Mouse (Mus musculus): ENCODE data around the gene Abhd2. TPM values are rescaled to one million over a fixed set of nuclear protein-coding genes. Genes with fewer than 3 reads are reported as not detected.

The Abhd2 gene
- polyA plus RNA-seq, 1 experiment from 2014 or later = 13.2 TPM

DNA sequence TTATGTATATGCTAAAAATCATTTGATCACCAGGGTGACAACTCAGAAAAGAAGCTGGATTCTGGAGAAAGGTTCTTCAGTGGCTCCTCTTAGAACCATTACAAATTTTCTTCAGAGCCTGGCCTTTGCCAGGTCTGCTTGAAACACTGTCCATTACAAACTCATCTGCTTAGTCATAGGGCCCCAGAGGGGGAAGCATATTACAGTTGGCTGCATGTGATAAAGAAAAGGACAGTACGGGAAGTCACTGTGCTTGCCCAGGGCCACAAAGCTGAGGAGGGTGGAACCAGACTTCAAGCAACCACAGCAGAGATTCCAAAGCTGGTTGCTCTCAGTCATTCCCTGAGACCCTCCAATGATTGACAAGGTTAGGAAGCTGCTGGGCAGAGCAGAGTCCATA lies 3.1 kb upstream of the Abhd2 start:
- no peak overlapping the region for H3K27ac ChIP-seq (ENCODE audit: low read depth, low read length)
- H3K27me3 ChIP-seq (ENCODE audit: control insufficient read depth, insufficient read depth, low read length) = no peaks in the 10 kb centered on the region
- no peak overlapping the region for H3K4me3 ChIP-seq (ENCODE audit: low read depth, low read length)
- H3K9ac ChIP-seq (ENCODE audit: low read length) = no peak overlapping the region
- WGBS = 83% methylated on average over 1 of the region's 1 CpGs
- DNase-seq (ENCODE audit: low spot score) (no peak), ATAC-seq (replicated peaks; ENCODE audit: low FRiP score) (no peak)
- H3K36me3 ChIP-seq (ENCODE audit: control insufficient read depth, insufficient read depth, low read length) = no peaks in the 10 kb centered on the region
- H3K4me1 ChIP-seq (replicated peaks; ENCODE audit: control insufficient read depth, insufficient read depth, low read length) = peaks cover 7% of the 10 kb centered on the region; the same call in 1 of the 2 replicates
- H3K9me3 ChIP-seq (ENCODE audit: control insufficient read depth, low read length) = no peaks in the 10 kb centered on the region
- no peak overlapping the region for H3K4me2 ChIP-seq (ENCODE audit: low read depth, low read length, severe bottlenecking)

DNA sequence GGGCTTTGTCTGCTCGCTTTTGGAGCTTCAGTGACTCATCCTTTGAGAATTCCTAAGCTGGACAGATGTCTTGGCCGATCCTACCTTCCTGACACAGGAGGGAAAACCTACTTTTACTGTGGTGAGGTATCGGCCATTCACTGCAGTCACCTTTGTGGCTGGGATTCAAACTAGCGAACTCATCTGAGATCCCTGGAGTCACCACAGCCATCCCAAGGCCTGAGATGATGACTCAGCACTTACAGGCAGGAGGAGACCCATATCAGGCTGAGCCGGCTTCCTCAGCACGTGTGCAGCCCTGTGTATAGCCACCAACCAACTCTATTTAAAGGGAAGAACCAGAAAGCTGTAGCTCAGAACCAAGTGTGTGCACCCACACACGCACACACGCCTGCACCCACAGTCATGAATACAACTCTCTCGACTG lies 2.0 kb upstream of the Abhd2 start:
- no peak overlapping the region for H3K4me2 ChIP-seq (ENCODE audit: low read depth, low read length, severe bottlenecking)
- no peaks in the 10 kb centered on the region for H3K9me3 ChIP-seq (ENCODE audit: control insufficient read depth, low read length)
- H3K9ac ChIP-seq (ENCODE audit: low read length) = no peak overlapping the region
- 84% methylated on average over 9 of the region's 9 CpGs for WGBS
- H3K36me3 ChIP-seq (ENCODE audit: control insufficient read depth, insufficient read depth, low read length) = no peaks in the 10 kb centered on the region
- no peak overlapping the region for H3K27ac ChIP-seq (ENCODE audit: low read depth, low read length)
- H3K4me1 ChIP-seq (replicated peaks; ENCODE audit: control insufficient read depth, insufficient read depth, low read length) = peaks cover 10% of the 10 kb centered on the region; the same call in 1 of the 2 replicates
- ATAC-seq (replicated peaks; ENCODE audit: low FRiP score) (no peak), DNase-seq (ENCODE audit: low spot score) (no peak)
- H3K4me3 ChIP-seq (ENCODE audit: low read depth, low read length) = no peak overlapping the region
- no peaks in the 10 kb centered on the region for H3K27me3 ChIP-seq (ENCODE audit: control insufficient read depth, insufficient read depth, low read length)

DNA sequence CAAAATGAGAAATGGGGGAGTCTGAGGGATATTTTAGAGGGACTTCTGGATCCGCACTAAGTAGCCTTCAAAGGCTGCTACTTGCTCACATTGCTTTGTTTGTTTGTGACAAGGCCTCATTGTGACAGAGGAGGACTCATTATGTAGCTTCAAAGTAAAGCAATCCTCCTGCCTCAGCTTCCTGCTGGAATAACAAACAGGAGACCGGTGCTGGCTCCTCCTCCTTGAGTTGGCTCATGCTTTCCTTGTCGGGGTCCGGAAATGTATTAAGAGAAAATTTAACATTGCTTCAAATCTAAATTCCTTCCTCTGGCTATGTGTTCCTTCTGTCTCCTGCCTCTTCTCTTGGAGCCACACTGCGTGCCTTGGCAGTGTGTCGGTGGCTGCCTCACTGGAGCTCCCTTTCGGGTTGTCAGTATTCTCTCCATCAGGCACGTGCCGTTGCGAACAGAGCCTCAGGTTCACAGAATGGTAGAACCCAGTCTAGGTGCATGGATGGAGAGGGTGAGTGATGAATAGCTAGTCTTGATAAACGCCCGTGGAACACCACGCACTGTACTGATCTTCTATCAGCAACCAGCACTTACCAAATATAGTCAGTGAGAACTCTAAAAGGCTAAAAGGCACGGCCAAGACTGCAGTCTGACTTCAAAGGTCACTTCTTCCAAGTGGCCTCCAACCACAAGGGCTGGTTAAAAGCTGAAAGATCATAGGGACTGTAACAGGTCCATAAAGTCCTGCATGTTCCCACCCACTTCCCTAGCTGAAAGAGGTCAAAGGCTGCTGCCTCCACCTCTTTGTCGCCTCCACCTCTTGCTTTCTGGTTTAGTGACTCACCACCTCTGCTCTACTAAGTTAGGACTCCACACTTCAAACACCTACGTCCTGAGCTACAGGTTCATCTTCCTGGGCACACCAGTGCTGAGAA lies 874 bp upstream of the Abhd2 start:
- peak overlapping the region; percentile 49 for H3K9ac ChIP-seq (ENCODE audit: low read length)
- peaks cover 10% of the 10 kb centered on the region; the same call in 1 of the 2 replicates for H3K4me1 ChIP-seq (replicated peaks; ENCODE audit: control insufficient read depth, insufficient read depth, low read length)

DNA sequence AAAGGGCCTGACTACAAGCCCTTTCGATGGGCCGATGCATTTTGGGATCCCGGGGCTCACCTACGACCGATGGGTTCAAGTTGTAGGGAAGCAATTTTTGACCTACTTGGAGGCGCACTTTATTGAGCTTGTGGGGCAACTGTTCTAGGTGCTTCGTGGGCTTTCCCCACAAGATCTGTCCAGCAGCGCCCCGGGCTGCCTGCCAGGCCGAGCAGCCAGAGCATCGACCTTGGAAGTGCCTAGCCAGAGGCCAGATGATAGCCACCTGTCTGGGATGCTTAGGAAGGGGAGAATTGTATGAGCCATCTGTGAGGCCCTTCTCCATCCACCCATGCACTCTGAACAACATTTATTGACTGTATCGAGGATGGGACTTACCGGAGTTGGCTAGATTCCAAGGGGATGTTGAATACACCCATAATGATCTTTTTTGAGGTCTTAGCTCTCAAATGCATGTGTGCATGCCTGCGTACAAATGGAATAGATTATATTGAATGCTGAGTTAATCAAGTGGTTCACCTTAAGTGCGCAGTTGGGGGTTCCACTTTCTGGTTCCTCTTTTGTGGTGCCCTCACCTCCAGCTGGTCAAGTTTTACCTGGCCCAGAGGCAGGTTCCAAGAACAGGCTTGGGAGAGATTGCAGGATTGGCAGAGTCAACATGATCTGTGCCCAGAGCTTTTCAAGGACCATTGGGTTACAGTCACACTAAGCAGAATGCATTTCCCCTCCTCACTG lies 906 bp downstream of the Abhd2 start:
- DNase-seq (ENCODE audit: low spot score) (no peak), ATAC-seq (replicated peaks; ENCODE audit: low FRiP score) (no peak)
- H3K9me3 ChIP-seq (ENCODE audit: control insufficient read depth, low read length) = no peaks in the 10 kb centered on the region
- peak overlapping the region; percentile 74 for H3K4me2 ChIP-seq (ENCODE audit: low read depth, low read length, severe bottlenecking)
- H3K9ac ChIP-seq (ENCODE audit: low read length) = peak overlapping the region; percentile 85
- no peaks in the 10 kb centered on the region for H3K36me3 ChIP-seq (ENCODE audit: control insufficient read depth, insufficient read depth, low read length)
- peaks cover 17% of the 10 kb centered on the region for H3K4me1 ChIP-seq (replicated peaks; ENCODE audit: control insufficient read depth, insufficient read depth, low read length)
- WGBS = 19% methylated on average over 15 of the region's 15 CpGs
- H3K27me3 ChIP-seq (ENCODE audit: control insufficient read depth, insufficient read depth, low read length) = no peaks in the 10 kb centered on the region
- H3K4me3 ChIP-seq (ENCODE audit: low read depth, low read length) = peak overlapping the region; percentile 74
- peak overlapping the region; percentile 53 for H3K27ac ChIP-seq (ENCODE audit: low read depth, low read length)

More for the DNA sequence above, 874 bp upstream of the Abhd2 start:
- Histone ChIP-seq H3K27me3 (ENCODE audit: control insufficient read depth, insufficient read depth, low read length) (no peaks in the 10 kb centered on the region), H3K4me2 (ENCODE audit: low read depth, low read length, severe bottlenecking) (peak overlapping the region; percentile 53), H3K9me3 (ENCODE audit: control insufficient read depth, low read length) (no peaks in the 10 kb centered on the region), H3K36me3 (ENCODE audit: control insufficient read depth, insufficient read depth, low read length) (no peaks in the 10 kb centered on the region), H3K27ac (ENCODE audit: low read depth, low read length) (peak overlapping the region; percentile 2; the same call in 1 of the 2 replicates), H3K4me3 (ENCODE audit: low read depth, low read length) (peak overlapping the region; percentile 74)
- 83% methylated on average over 16 of the region's 16 CpGs for WGBS
- no peak for DNase-seq (ENCODE audit: low spot score)
- no peak for ATAC-seq (replicated peaks; ENCODE audit: low FRiP score)

DNA sequence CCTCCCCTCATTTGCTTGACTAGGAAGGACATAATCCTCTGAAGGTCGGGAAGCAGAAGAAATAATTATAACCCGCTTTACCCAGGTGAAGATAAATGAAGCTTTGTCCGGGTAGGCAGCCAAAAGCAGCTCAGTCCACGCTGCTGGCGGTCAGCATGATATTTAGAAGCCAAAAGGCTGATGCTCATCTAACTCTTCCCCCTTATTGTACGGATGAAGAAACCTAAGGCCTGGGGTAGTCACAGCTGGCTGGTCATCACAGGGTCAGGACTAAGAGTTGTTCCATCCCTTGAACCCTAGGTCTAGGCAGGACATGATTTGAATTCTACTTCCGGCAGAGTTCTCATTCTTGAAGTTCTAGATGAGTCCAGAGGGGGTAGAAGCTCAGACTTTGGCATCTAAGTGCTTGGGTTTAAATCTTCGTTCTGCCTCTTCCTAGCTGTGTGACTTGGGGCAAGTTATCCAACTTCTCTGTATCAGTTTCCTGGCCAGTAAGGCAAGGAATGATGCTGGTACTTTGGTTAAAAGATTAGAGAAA lies 1.5 kb downstream of the Abhd2 start:
- Histone ChIP-seq H3K9ac (ENCODE audit: low read length) (peak overlapping the region; percentile 85; the same call in 1 of the 2 replicates), H3K4me3 (ENCODE audit: low read depth, low read length) (peak overlapping the region; percentile 74), H3K9me3 (ENCODE audit: control insufficient read depth, low read length) (no peaks in the 10 kb centered on the region), H3K4me1 (replicated peaks; ENCODE audit: control insufficient read depth, insufficient read depth, low read length) (peaks cover 22% of the 10 kb centered on the region), H3K36me3 (ENCODE audit: control insufficient read depth, insufficient read depth, low read length) (no peaks in the 10 kb centered on the region), H3K27ac (ENCODE audit: low read depth, low read length) (no peak overlapping the region), H3K4me2 (ENCODE audit: low read depth, low read length, severe bottlenecking) (peak overlapping the region; percentile 74), H3K27me3 (ENCODE audit: control insufficient read depth, insufficient read depth, low read length) (no peaks in the 10 kb centered on the region)
- ATAC-seq (replicated peaks; ENCODE audit: low FRiP score) = no peak
- DNase-seq (ENCODE audit: low spot score) = no peak
- 80% methylated on average over 8 of the region's 8 CpGs for WGBS

DNA sequence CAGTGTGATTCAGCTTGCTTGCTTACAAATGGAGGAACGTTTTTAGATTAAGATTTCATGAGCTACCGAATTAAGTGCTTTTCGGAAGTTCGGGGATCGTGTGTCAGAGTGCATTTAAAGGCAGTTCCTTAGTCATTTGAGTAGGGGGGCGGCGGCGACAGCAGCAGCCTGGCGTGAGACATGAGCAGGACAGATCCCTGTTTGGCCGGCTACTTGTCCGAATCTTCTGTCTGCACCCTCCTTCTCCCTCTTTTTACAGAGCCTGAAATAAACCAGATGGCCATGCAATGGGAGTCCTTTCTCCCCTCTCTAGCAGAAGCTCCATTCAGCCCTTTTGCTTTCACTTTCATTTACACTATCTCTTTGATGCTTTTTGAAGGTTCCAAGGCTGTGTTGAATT lies 2.3 kb downstream of the Abhd2 start:
- H3K4me2 ChIP-seq (ENCODE audit: low read depth, low read length, severe bottlenecking) = no peak overlapping the region
- DNase-seq (ENCODE audit: low spot score) = no peak

DNA sequence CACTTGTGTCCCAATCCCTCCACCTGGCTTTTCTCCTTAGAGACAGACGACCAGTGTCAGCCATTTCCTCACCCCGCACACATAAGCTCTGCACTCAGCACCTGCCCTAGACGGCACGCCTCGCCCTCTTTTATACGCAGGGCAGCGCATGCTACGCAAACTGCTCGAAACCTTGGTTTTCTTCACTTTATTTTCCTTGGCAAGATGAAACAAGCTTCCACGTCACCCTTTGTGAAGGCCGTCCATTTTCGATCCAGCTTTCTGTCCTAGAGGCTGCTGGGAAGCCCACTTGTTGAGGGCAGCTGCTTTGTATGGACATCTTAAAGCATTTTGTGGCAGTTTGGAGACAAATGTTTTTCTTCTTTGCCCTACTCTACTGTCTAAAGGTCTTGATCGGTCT lies 5.4 kb downstream of the Abhd2 start:
- 0 out of 2 replicates have a peak overlapping the region, but pooled peaks have one; percentile 41 for H3K27ac ChIP-seq (ENCODE audit: low read depth, low read length)
- no peak for DNase-seq (ENCODE audit: low spot score)
- no peaks in the 10 kb centered on the region for H3K27me3 ChIP-seq (ENCODE audit: control insufficient read depth, insufficient read depth, low read length)
- H3K4me3 ChIP-seq (ENCODE audit: low read depth, low read length) = no peak overlapping the region
- H3K9ac ChIP-seq (ENCODE audit: low read length) = no peak overlapping the region
- no peaks in the 10 kb centered on the region for H3K9me3 ChIP-seq (ENCODE audit: control insufficient read depth, low read length)
- H3K4me1 ChIP-seq (replicated peaks; ENCODE audit: control insufficient read depth, insufficient read depth, low read length) = peaks cover 24% of the 10 kb centered on the region
- no peak for ATAC-seq (replicated peaks; ENCODE audit: low FRiP score)
- 79% methylated on average over 13 of the region's 13 CpGs for WGBS
- H3K4me2 ChIP-seq (ENCODE audit: low read depth, low read length, severe bottlenecking) = no peak overlapping the region
- no peaks in the 10 kb centered on the region for H3K36me3 ChIP-seq (ENCODE audit: control insufficient read depth, insufficient read depth, low read length)

More for the DNA sequence above, 2.3 kb downstream of the Abhd2 start:
- Histone ChIP-seq H3K9ac (ENCODE audit: low read length) (peak overlapping the region; percentile 8; the same call in 1 of the 2 replicates), H3K9me3 (ENCODE audit: control insufficient read depth, low read length) (no peaks in the 10 kb centered on the region), H3K27me3 (ENCODE audit: control insufficient read depth, insufficient read depth, low read length) (no peaks in the 10 kb centered on the region), H3K27ac (ENCODE audit: low read depth, low read length) (no peak overlapping the region), H3K36me3 (ENCODE audit: control insufficient read depth, insufficient read depth, low read length) (no peaks in the 10 kb centered on the region), H3K4me3 (ENCODE audit: low read depth, low read length) (no peak overlapping the region), H3K4me1 (replicated peaks; ENCODE audit: control insufficient read depth, insufficient read depth, low read length) (peaks cover 22% of the 10 kb centered on the region)
- 52% methylated on average over 11 of the region's 11 CpGs for WGBS
- ATAC-seq (replicated peaks; ENCODE audit: low FRiP score) = no peak

DNA sequence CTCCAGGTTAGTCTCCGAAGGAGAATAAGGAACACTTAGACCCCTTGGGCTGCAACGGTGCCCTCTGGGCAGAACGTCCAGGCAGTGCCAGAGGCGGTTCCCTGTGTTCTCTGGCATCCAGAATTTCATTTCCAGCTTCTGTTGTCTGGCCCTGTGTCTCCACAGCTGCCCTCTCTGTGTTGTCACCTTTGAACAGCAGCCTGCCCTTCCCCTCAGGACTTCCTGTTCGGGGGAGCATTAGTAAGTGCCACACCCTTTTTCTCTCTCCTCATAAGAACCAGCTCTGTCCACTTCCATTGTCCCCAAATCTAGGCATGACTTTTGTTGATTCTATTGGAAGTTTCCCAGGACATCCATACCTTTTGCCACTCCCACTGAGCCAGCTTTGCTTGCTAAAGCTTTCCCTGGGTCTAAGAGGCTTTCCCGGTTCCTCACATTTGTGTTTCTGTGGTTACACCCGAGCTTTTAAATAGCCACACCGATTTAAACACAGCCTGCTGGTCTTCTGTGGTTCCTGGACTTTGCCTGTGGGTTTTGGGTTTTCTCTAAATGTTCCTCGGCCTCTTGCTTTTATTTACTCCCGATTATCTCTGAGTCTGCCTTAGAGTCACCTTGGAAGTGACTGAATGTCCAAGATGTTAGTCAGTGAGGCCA lies 6.5 kb downstream of the Abhd2 start:
- no peak for ATAC-seq (replicated peaks; ENCODE audit: low FRiP score)
- H3K4me1 ChIP-seq (replicated peaks; ENCODE audit: control insufficient read depth, insufficient read depth, low read length) = peaks cover 19% of the 10 kb centered on the region
- no peak overlapping the region for H3K4me2 ChIP-seq (ENCODE audit: low read depth, low read length, severe bottlenecking)
- DNase-seq (ENCODE audit: low spot score) = no peak
- no peak overlapping the region for H3K27ac ChIP-seq (ENCODE audit: low read depth, low read length)
- H3K27me3 ChIP-seq (ENCODE audit: control insufficient read depth, insufficient read depth, low read length) = no peaks in the 10 kb centered on the region
- H3K36me3 ChIP-seq (ENCODE audit: control insufficient read depth, insufficient read depth, low read length) = no peaks in the 10 kb centered on the region
- 76% methylated on average over 10 of the region's 10 CpGs for WGBS
- H3K4me3 ChIP-seq (ENCODE audit: low read depth, low read length) = no peak overlapping the region
- H3K9me3 ChIP-seq (ENCODE audit: control insufficient read depth, low read length) = no peaks in the 10 kb centered on the region
- no peak overlapping the region; the same call in 1 of the 2 replicates for H3K9ac ChIP-seq (ENCODE audit: low read length)

Data from forebrain, embryonic 11.5 days (tissue).